8 mouse cellular contexts compared by ENCODE assay signal in genomic region chr3:14959586-14959985, GRCm38 (mm10).
A peak's percentile ranks its signal among the peaks of the same experiment; 100 is the strongest.
DNase-seq lines count a peak whose midpoint lies in the region; ATAC-seq and TF ChIP-seq lines count a peak whose summit lies in the region.
"Had no signal": no experiment of that assay in that cellular context is flagged by ENCODE, and none has a peak within 500 bp of the region (broad histone marks: within the 10 kb centered on the region; RNA-seq: fewer than 3 reads in every experiment).

No protein-coding gene starts in this region.

- no peak for TF ChIP-seq CTCF in forebrain, postnatal 0 days (IDR thresholded peaks at IDR 0.05; ENCODE audit: low read depth)

- no peaks in the 10 kb centered on the region for H3K9me3 ChIP-seq in forebrain, postnatal 0 days (ENCODE audit: low read length)

- no peak overlapping the region for H3K9ac ChIP-seq in forebrain, postnatal 0 days

- ATAC-seq in forebrain, postnatal 0 days = peak; percentile 91

- H3K4me2 ChIP-seq in forebrain, postnatal 0 days (ENCODE audit: low read depth) = no peak overlapping the region

- no peak overlapping the region for H3K27ac ChIP-seq in forebrain, postnatal 0 days (ENCODE audit: low read depth, low read length)
- H3K27ac ChIP-seq: stomach, postnatal 0 days had no signal

- no peaks in the 10 kb centered on the region for H3K36me3 ChIP-seq in forebrain, postnatal 0 days (ENCODE audit: insufficient read depth)

- H3K4me1 ChIP-seq in forebrain, postnatal 0 days (ENCODE audit: insufficient read depth) = no peaks in the 10 kb centered on the region

- peak; percentile 13 for DNase-seq in 3T3-L1 (ENCODE audit: low read depth, low spot score)
- peak; percentile 61 for DNase-seq in Muller cell, postnatal 12 days (ENCODE audit: inconsistent ontology term)
- DNase-seq in forebrain, postnatal 0 days = peak; percentile 21
- DNase-seq in lung, postnatal 25 days (ENCODE audit: low spot score) = peak; percentile 53
- DNase-seq in B cell, adult 2 months = no peak
- no peak for DNase-seq in cerebellum, adult 11 months
- DNase-seq in gastrocnemius, postnatal 25 days = no peak

- no peaks in the 10 kb centered on the region for H3K27me3 ChIP-seq in forebrain, postnatal 0 days (ENCODE audit: insufficient read depth, low read length)

- 0% methylated on average over 1 of the region's 1 CpGs for WGBS in forebrain, postnatal 0 days

- no peak overlapping the region for H3K4me3 ChIP-seq in forebrain, postnatal 0 days (ENCODE audit: low read depth, low read length)

Comparison
In these comparisons a context has a peak if more than half of its experiments do, and no peak if none do; other contexts are left out.
1. DNase-seq: peak in 3T3-L1 (single experiment), Muller cell, postnatal 12 days (single experiment), forebrain, postnatal 0 days (single experiment) and lung, postnatal 25 days (single experiment); none in B cell, adult 2 months (0 of 2), cerebellum, adult 11 months (single experiment) and gastrocnemius, postnatal 25 days (single experiment).